Mouse (Mus musculus) Patski (cell line): ENCODE measurements around the gene Ddt. TPM values are rescaled to one million over a fixed set of nuclear protein-coding genes. Genes with fewer than 3 reads are reported as not detected.

Experiments used
- ATAC-seq: fragments of 100-300 bp; one replicate; pipeline ENCODE4 v1.8.0; 2021
- CTCF ChIA-PET: fragments of 350-600 bp; sonication (Branson Sonifier 250); formaldehyde crosslinking; loops from one replicate; lab custom pipeline; 2022; ENCODE audit warnings: inconsistent platforms; lab: Charles Lee
- POLR2A ChIA-PET: fragments of 350-600 bp; sonication (Branson Sonifier 250); formaldehyde crosslinking; loops from one replicate; lab custom pipeline; 2022; ENCODE audit warnings: antibody characterized with exemption, inconsistent platforms; lab: Charles Lee
- DNase-seq: peaks from one replicate; pipeline ENCODE4 v3.0.0-alpha.2; 2011; ENCODE audit warnings: low read depth, low spot score
- H3K27me3 ChIP-seq: fragments of 371-371 bp; one replicate; pipeline ENCODE4 v1.5.1; 2021
- CTCF ChIP-seq: fragments of 100-300 bp; IDR thresholded peaks from one replicate; pipeline ENCODE4 v1.5.1; 2021
- in situ Hi-C: fragments of 300-500 bp; cut with MboI; formaldehyde crosslinking; loops from 3 replicates; pipeline ENCODE4 v1.11.1; 2018; ENCODE audit warnings: low pct_unique_long_range_greater_than_20kb, mixed read lengths
- polyA plus RNA-seq: library from polyadenylated mRNA; unstranded; gene quantifications from one replicate; pipeline ENCODE4 v1.2.3, GENCODE M21; 2021

Gene Ddt
- 128 TPM for polyA plus RNA-seq

GRCm38 (mm10) chr10:75772795-75773664, at the start of gene Ddt:
Gene Ddt, minus strand, starts transcription at chr10:75773414.
- in situ Hi-C loops = loop anchor here (10.0 kb wide), 1 partner anchor 52 kb away; the partner anchor contains the start of gene Gstt4
- peak; percentile 88 for ATAC-seq
- no peak for DNase-seq
- POLR2A ChIA-PET = interaction anchor here (1.1 kb wide), 1 partner anchor 63 kb away, joined by 3 read pairs; no protein-coding TSS in a partner anchor
- H3K27me3 ChIP-seq = no peaks in the 10 kb centered on the region
- TF ChIP-seq CTCF = no peak
- CTCF ChIA-PET = interaction anchor here (1.1 to 1.2 kb wide), 2 partner anchors 55 to 59 kb away, joined by 4 to 6 read pairs; no protein-coding TSS in a partner anchor

- no peak for TF ChIP-seq CTCF
- ChIA-PET CTCF (no interaction called here), POLR2A (no interaction called here)
- DNase-seq (no peak), ATAC-seq (no peak)
- in situ Hi-C loops = loop anchor here (10.0 kb wide), 1 partner anchor 48 kb away; the partner anchor contains the start of gene Ddt
- H3K27me3 ChIP-seq = no peaks in the 10 kb centered on the region
These were observed 49.2 kb upstream of the Ddt start, which contains the start of gene Gstt4 for GRCm38 (mm10) chr10:75822443-75822842. Gene Gstt4, minus strand, starts transcription at chr10:75822543.

GRCm38 (mm10) chr10:75819882-75820281, 46.7 kb upstream of the Ddt start:
- no peaks in the 10 kb centered on the region for H3K27me3 ChIP-seq
- ChIA-PET POLR2A (no interaction called here), CTCF (interaction anchor here (1.4 to 1.7 kb wide), 2 partner anchors 8 to 16 kb away, joined by 3 to 7 read pairs; no protein-coding TSS in a partner anchor)
- no peak for TF ChIP-seq CTCF
- in situ Hi-C loops = loop anchor here (10.0 kb wide), 1 partner anchor 45 kb away; the partner anchor contains the start of gene Ddt
- DNase-seq (peak; percentile 57), ATAC-seq (no peak)

- H3K27me3 ChIP-seq = no peaks in the 10 kb centered on the region
- in situ Hi-C loops = no loop called here
- no peak for DNase-seq
- no peak for ATAC-seq
- ChIA-PET POLR2A (no interaction called here), CTCF (interaction anchor here (1.7 kb wide), 1 partner anchor 9 kb away, joined by 7 read pairs; no protein-coding TSS in a partner anchor)
- TF ChIP-seq CTCF = no peak
These were observed 45.4 kb upstream of the Ddt start for GRCm38 (mm10) chr10:75818641-75819040.

- in situ Hi-C loops = no loop called here
- ATAC-seq = no peak
- CTCF ChIA-PET = no interaction called here
These were observed 31.0 kb upstream of the Ddt start for GRCm38 (mm10) chr10:75804217-75804616.

GRCm38 (mm10) chr10:75798176-75798696, 25.0 kb upstream of the Ddt start, which contains the start of gene Gstt1:
Gene Gstt1, minus strand, starts transcription at chr10:75798584.
- DNase-seq (no peak), ATAC-seq (no peak)
- H3K27me3 ChIP-seq = no peaks in the 10 kb centered on the region
- POLR2A ChIA-PET = no interaction called here
- in situ Hi-C loops = no loop called here
- no peak for TF ChIP-seq CTCF
- CTCF ChIA-PET = interaction anchor here (1.1 kb wide), 1 partner anchor 9 kb away, joined by 3 read pairs; no protein-coding TSS in a partner anchor

More at GRCm38 (mm10) chr10:75804217-75804616, 31.0 kb upstream of the Ddt start:
- TF ChIP-seq CTCF = no peak
- no peak for DNase-seq
- POLR2A ChIA-PET = no interaction called here
- peaks cover 15% of the 10 kb centered on the region for H3K27me3 ChIP-seq

- ATAC-seq = no peak
- in situ Hi-C loops = no loop called here
- POLR2A ChIA-PET = no interaction called here
- no peak for TF ChIP-seq CTCF
- H3K27me3 ChIP-seq = no peaks in the 10 kb centered on the region
- DNase-seq = no peak
- CTCF ChIA-PET = interaction anchor here (1.1 kb wide), 1 partner anchor 9 kb away, joined by 3 read pairs; no protein-coding TSS in a partner anchor
These were observed 24.5 kb upstream of the Ddt start for GRCm38 (mm10) chr10:75797619-75798175.

- ATAC-seq = no peak
- in situ Hi-C loops = no loop called here
- ChIA-PET CTCF (no interaction called here), POLR2A (no interaction called here)
- TF ChIP-seq CTCF = no peak
- DNase-seq = no peak
- H3K27me3 ChIP-seq = no peaks in the 10 kb centered on the region
These were observed 23.7 kb upstream of the Ddt start for GRCm38 (mm10) chr10:75796731-75797516.

- CTCF ChIA-PET = interaction anchor here (0.8 kb wide), 2 partner anchors 11 to 35 kb away, joined by 3 read pairs; no protein-coding TSS in a partner anchor
- DNase-seq (no peak), ATAC-seq (peak; percentile 39)
These were observed 21.7 kb upstream of the Ddt start for GRCm38 (mm10) chr10:75794880-75795279.

More at GRCm38 (mm10) chr10:75794880-75795279, 21.7 kb upstream of the Ddt start:
- in situ Hi-C loops = no loop called here
- no peak for TF ChIP-seq CTCF
- H3K27me3 ChIP-seq = no peaks in the 10 kb centered on the region
- POLR2A ChIA-PET = no interaction called here
